In the genomic region with DNA sequence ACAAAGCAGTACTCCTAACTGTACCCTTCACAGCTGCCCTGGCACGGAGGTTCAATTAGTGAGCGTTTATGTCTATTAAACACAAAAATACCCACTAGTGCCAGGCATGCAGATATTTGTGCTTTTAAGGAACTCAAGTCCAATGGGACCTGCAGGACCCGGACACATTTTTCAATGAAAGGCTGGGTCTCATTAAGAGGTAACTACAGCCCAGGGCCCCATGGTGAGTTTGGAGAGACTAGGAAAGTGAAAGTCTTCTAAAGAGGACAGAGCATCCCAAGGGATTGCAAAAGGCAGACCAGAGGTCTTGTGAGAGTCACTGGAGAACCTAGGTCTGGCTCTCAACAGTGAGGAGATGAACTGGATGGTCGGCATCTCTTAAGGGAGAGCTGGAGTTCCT, we compare ENCODE assay signal across 8 mouse cellular contexts. TPM values are rescaled to one million over a fixed set of nuclear protein-coding genes. Genes with fewer than 3 reads are reported as not detected.
DNase-seq lines count a peak whose midpoint lies in the region; ATAC-seq and TF ChIP-seq lines count a peak whose summit lies in the region.
"Had no signal": no experiment of that assay in that cellular context is flagged by ENCODE, and none has a peak within 500 bp of the region (broad histone marks: within the 10 kb centered on the region; RNA-seq: fewer than 3 reads in every experiment).

No protein-coding gene starts in this region.

- peaks cover 26% of the 10 kb centered on the region for H3K4me1 ChIP-seq in liver, embryonic 11.5 days (replicated peaks; ENCODE audit: control insufficient read depth, insufficient read depth, low read length)
- H3K4me1 ChIP-seq in embryonic fibroblast, embryonic 13.5 days (ENCODE audit: control insufficient read depth, insufficient read depth, low read length), result peaks cover 4% of the 10 kb centered on the region; the same call in 1 of the 2 replicates
- H3K4me1 ChIP-seq in intestine, postnatal 0 days (replicated peaks; ENCODE audit: control insufficient read depth, insufficient read depth, low read length), result no peaks in the 10 kb centered on the region

- no peak for DNase-seq in liver, embryonic 11.5 days (ENCODE audit: low spot score)
- DNase-seq in liver, result no peak
- DNase-seq in B cell, adult 2 months, result no peak
- DNase-seq: kidney, postnatal 14 days had no signal

- no peak for TF ChIP-seq POLR2A in embryonic fibroblast, embryonic 13.5 days (IDR thresholded peaks at IDR 0.05; ENCODE audit: low read depth, low read length)
- no peak for TF ChIP-seq POLR2A in myocyte (IDR thresholded peaks at IDR 0.05; ENCODE audit: insufficient read length, low read depth)

- ATAC-seq in liver, embryonic 11.5 days (replicated peaks; ENCODE audit: low FRiP score), result no peak
- no peak for ATAC-seq in intestine, postnatal 0 days
- no peak for ATAC-seq in granulocyte monocyte progenitor cell, adult 5-6 weeks (replicated peaks; ENCODE audit: poor library complexity, severe bottlenecking)

- 77% methylated on average over 4 of the region's 4 CpGs for WGBS in liver, embryonic 11.5 days
- WGBS in intestine, postnatal 0 days, result 85% methylated on average over 4 of the region's 4 CpGs

- H3K4me3 ChIP-seq in liver, embryonic 11.5 days (ENCODE audit: low read depth, low read length), result peak overlapping the region; percentile 98
- H3K4me3 ChIP-seq in embryonic fibroblast, embryonic 13.5 days (ENCODE audit: insufficient read depth, low read length), result peak overlapping the region; percentile 70
- no peak overlapping the region; the same call in 1 of the 2 replicates for H3K4me3 ChIP-seq in intestine, postnatal 0 days (ENCODE audit: low read depth, low read length)
- peak overlapping the region; percentile 57 for H3K4me3 ChIP-seq in myocyte

- peaks cover 10% of the 10 kb centered on the region for H3K36me3 ChIP-seq in liver, embryonic 11.5 days (ENCODE audit: control insufficient read depth, insufficient read depth, low read length)
- peaks cover 30% of the 10 kb centered on the region for H3K36me3 ChIP-seq in intestine, postnatal 0 days (ENCODE audit: control insufficient read depth, insufficient read depth)
- peaks cover 23% of the 10 kb centered on the region for H3K36me3 ChIP-seq in myocyte (ENCODE audit: control insufficient read depth, insufficient read depth)

- peak overlapping the region; percentile 98 for H3K4me2 ChIP-seq in liver, embryonic 11.5 days
- H3K4me2 ChIP-seq in intestine, postnatal 0 days (replicated peaks; ENCODE audit: low read depth), result peak overlapping the region; percentile 96
- peak overlapping the region; percentile 95 for H3K4me2 ChIP-seq in myocyte (ENCODE audit: low read depth)

- H3K9me3 ChIP-seq in liver, embryonic 11.5 days (ENCODE audit: control insufficient read depth, low read length), result no peaks in the 10 kb centered on the region
- no peaks in the 10 kb centered on the region for H3K9me3 ChIP-seq in intestine, postnatal 0 days (ENCODE audit: control insufficient read depth)

- H3K27me3 ChIP-seq in liver, embryonic 11.5 days (replicated peaks; ENCODE audit: control insufficient read depth, insufficient read depth, low read length), result no peaks in the 10 kb centered on the region
- H3K27me3 ChIP-seq in intestine, postnatal 0 days (replicated peaks; ENCODE audit: control insufficient read depth, insufficient read depth, low read length), result no peaks in the 10 kb centered on the region
- H3K27me3 ChIP-seq in myocyte (ENCODE audit: control insufficient read depth, insufficient read depth, insufficient read length), result no peaks in the 10 kb centered on the region

- peaks cover 19% of the 10 kb centered on the region for H3K79me2 ChIP-seq in myocyte (ENCODE audit: control insufficient read depth, insufficient read depth)

- H3ac ChIP-seq in myocyte (ENCODE audit: control insufficient read depth, insufficient read length), result no peak overlapping the region

- peak overlapping the region; percentile 85; the same call in 1 of the 2 replicates for H3K27ac ChIP-seq in liver, embryonic 11.5 days (ENCODE audit: low read depth, low read length)
- no peak overlapping the region for H3K27ac ChIP-seq in embryonic fibroblast, embryonic 13.5 days (ENCODE audit: insufficient read depth, low read length)
- H3K27ac ChIP-seq in intestine, postnatal 0 days (ENCODE audit: low read depth, low read length), result no peak overlapping the region

- TF ChIP-seq CTCF in embryonic fibroblast, embryonic 13.5 days (IDR thresholded peaks at IDR 0.05; ENCODE audit: borderline replicate concordance, insufficient read depth, low read length), result no peak
- TF ChIP-seq CTCF in intestine, postnatal 0 days (IDR thresholded peaks at IDR 0.05; ENCODE audit: low read depth), result no peak

- peak overlapping the region; percentile 91; the same call in 1 of the 2 replicates for H3K9ac ChIP-seq in liver, embryonic 11.5 days (ENCODE audit: low read depth, low read length)
- H3K9ac ChIP-seq in intestine, postnatal 0 days (ENCODE audit: low read depth, low read length), result no peak overlapping the region

TF ChIP-seq in myocyte, 11 proteins besides CTCF, POLR2A, EP300 and RAD21:
- TF ChIP-seq SRF (IDR thresholded peaks at IDR 0.05; ENCODE audit: control insufficient read depth, insufficient read length, low read depth), result no peak

RNA-seq across cellular contexts. Expression of gene Mtfr1l, which starts 1.8 kb away (rescaled TPM):
- polyA plus RNA-seq in liver, embryonic 11.5 days (2014; fragmentation: Nextera tagmentation; extraction: Ambion mirVana), result 107 and 114 TPM in 2 replicates
- 85.5 and 88.3 TPM in 2 replicates for polyA plus RNA-seq in embryonic fibroblast, embryonic 13.5 days (2011; ENCODE audit: insufficient read length, low read depth, missing spikeins)
- 84.5 and 88.1 TPM in 2 replicates for polyA plus RNA-seq in intestine, postnatal 0 days (2015; fragmentation: Nextera tagmentation; extraction: Ambion mirVana)
- 92.0 TPM for polyA plus RNA-seq in myocyte (2012; fragmentation: generic; extraction: Trizol)
- total RNA-seq in granulocyte monocyte progenitor cell, adult 5-6 weeks (2014; fragmentation: Nextera tagmentation), result 64.6 and 67.4 TPM in 2 replicates
- 52.0 and 54.8 TPM in 2 replicates for total RNA-seq in granulocyte monocyte progenitor cell, adult 5-6 weeks (2017)

RNA-seq across cellular contexts. Expression of gene Selenon, which starts 18.5 kb away (rescaled TPM):
- polyA plus RNA-seq in liver, embryonic 11.5 days (2014; fragmentation: Nextera tagmentation; extraction: Ambion mirVana), result 12.4 and 13.1 TPM in 2 replicates
- polyA plus RNA-seq in embryonic fibroblast, embryonic 13.5 days (2011; ENCODE audit: insufficient read length, low read depth, missing spikeins), result 98.0 and 103 TPM in 2 replicates
- 5.7 and 6.8 TPM in 2 replicates for polyA plus RNA-seq in intestine, postnatal 0 days (2015; fragmentation: Nextera tagmentation; extraction: Ambion mirVana)
- 35.7 TPM for polyA plus RNA-seq in myocyte (2012; fragmentation: generic; extraction: Trizol)
- 32.4 and 32.8 TPM in 2 replicates for total RNA-seq in granulocyte monocyte progenitor cell, adult 5-6 weeks (2014; fragmentation: Nextera tagmentation)
- 3.2 and 6.9 TPM in 2 replicates for total RNA-seq in granulocyte monocyte progenitor cell, adult 5-6 weeks (2017)

RNA-seq across cellular contexts. Expression of gene Aunip, which starts 22.6 kb away (rescaled TPM):
- 15.9 and 18.5 TPM in 2 replicates for polyA plus RNA-seq in liver, embryonic 11.5 days (2014; fragmentation: Nextera tagmentation; extraction: Ambion mirVana)
- polyA plus RNA-seq in embryonic fibroblast, embryonic 13.5 days (2011; ENCODE audit: insufficient read length, low read depth, missing spikeins), result 8.5 and 9.7 TPM in 2 replicates
- polyA plus RNA-seq in intestine, postnatal 0 days (2015; fragmentation: Nextera tagmentation; extraction: Ambion mirVana), result 3.8 TPM in 2 replicates
- polyA plus RNA-seq in myocyte (2012; fragmentation: generic; extraction: Trizol), result 2.3 TPM
- total RNA-seq in granulocyte monocyte progenitor cell, adult 5-6 weeks (2014; fragmentation: Nextera tagmentation), result 15.0 and 25.6 TPM in 2 replicates
- 24.2 and 26.4 TPM in 2 replicates for total RNA-seq in granulocyte monocyte progenitor cell, adult 5-6 weeks (2017)

RNA-seq across cellular contexts. Expression of gene Paqr7, which starts 36.9 kb away (rescaled TPM):
- polyA plus RNA-seq in liver, embryonic 11.5 days (2014; fragmentation: Nextera tagmentation; extraction: Ambion mirVana), result 2.5 and 3.0 TPM in 2 replicates
- polyA plus RNA-seq in embryonic fibroblast, embryonic 13.5 days (2011; ENCODE audit: insufficient read length, low read depth, missing spikeins), result 6.8 and 9.3 TPM in 2 replicates
- polyA plus RNA-seq in intestine, postnatal 0 days (2015; fragmentation: Nextera tagmentation; extraction: Ambion mirVana), result 62.6 and 70.3 TPM in 2 replicates
- polyA plus RNA-seq in myocyte (2012; fragmentation: generic; extraction: Trizol), result 9.5 TPM
- 11.2 and 12.9 TPM in 2 replicates for total RNA-seq in granulocyte monocyte progenitor cell, adult 5-6 weeks (2014; fragmentation: Nextera tagmentation)
- total RNA-seq in granulocyte monocyte progenitor cell, adult 5-6 weeks (2017), result 9.5 and 12.8 TPM in 2 replicates
